In the genomic region with DNA sequence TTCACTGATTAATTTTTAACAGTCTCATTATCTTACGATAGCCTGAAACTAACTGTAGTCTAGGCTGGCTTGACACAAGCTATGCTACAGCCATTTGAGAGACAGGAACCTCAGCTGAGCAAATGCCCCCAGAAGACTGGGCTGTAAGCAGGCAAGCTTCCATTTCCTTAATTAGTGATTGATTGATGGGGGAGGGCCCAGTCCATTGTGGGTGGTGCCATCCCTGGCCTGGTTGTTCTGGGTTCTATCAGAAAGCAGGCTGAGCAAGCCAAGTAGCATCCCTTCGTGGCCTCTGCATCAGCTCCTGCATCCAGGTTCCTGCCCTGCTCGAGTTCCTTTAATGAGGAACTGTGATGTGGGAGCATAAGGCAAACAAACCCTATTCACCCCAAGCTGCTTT, we compare ENCODE assay signal across 18 mouse cellular contexts. TPM values are rescaled to one million over a fixed set of nuclear protein-coding genes. Genes with fewer than 3 reads are reported as not detected.
"Had no signal": no experiment of that assay in that cellular context is flagged by ENCODE, and none has a peak within 500 bp of the region (broad histone marks: within the 10 kb centered on the region; RNA-seq: fewer than 3 reads in every experiment).

No protein-coding gene starts in this region.

- DNase-seq: layer of hippocampus, adult 9-11 months; lung, embryonic 14.5 days; lung, postnatal 10 days; retina, postnatal 1 day; right cerebral cortex, postnatal 4 days; spleen, adult 18-20 months; thymus, adult 2 months; thymus, postnatal 25 days had no signal

- H3K9ac ChIP-seq: hindbrain, embryonic 15.5 days; limb, embryonic 15.5 days; liver, embryonic 12.5 days; lung, embryonic 14.5 days; neural tube, embryonic 13.5 days had no signal

- H3K27me3 ChIP-seq: hindbrain, embryonic 15.5 days; limb, embryonic 15.5 days had no signal

- H3K4me2 ChIP-seq: hindbrain, embryonic 15.5 days; limb, embryonic 15.5 days; liver, embryonic 12.5 days; lung, embryonic 14.5 days; midbrain, embryonic 11.5 days; neural tube, embryonic 13.5 days had no signal

- H3K9me3 ChIP-seq: hindbrain, embryonic 15.5 days; limb, embryonic 15.5 days; liver, embryonic 12.5 days; megakaryocyte, embryonic 14.5 days; neural tube, embryonic 13.5 days had no signal

- H3K36me3 ChIP-seq: hindbrain, embryonic 15.5 days; limb, embryonic 15.5 days; liver, embryonic 12.5 days; neural tube, embryonic 13.5 days had no signal

- ATAC-seq: inflammation-experienced regulatory T-cells, adult 6 months; intestine, postnatal 0 days; liver, embryonic 12.5 days; midbrain, embryonic 16.5 days had no signal

- H3K27ac ChIP-seq: hindbrain, embryonic 15.5 days; limb, embryonic 15.5 days; liver, embryonic 12.5 days; macrophage; neural tube, embryonic 13.5 days had no signal

- H3K4me3 ChIP-seq: hindbrain, embryonic 15.5 days; limb, embryonic 15.5 days; liver, embryonic 12.5 days; megakaryocyte, embryonic 14.5 days; neural tube, embryonic 13.5 days had no signal

RNA-seq across cellular contexts. Expression of gene Pard6b, which starts 6.3 kb away (rescaled TPM):
- polyA plus RNA-seq: macrophage had no signal
